Mouse (Mus musculus): Measurements from ENCODE around the gene Pithd1. TPM values are rescaled to one million over a fixed set of nuclear protein-coding genes. Genes with fewer than 3 reads are reported as not detected.
A peak's percentile ranks its signal among the peaks of the same experiment; 100 is the strongest.
"Not testable (repeated sequence)": the region's sequence is repeated elsewhere in the genome, so short reads cannot be mapped to it uniquely, and the experiment has no call there.

Gene Pithd1
- polyA plus RNA-seq, 1 experiment from 2014 or later = 57.0 TPM

- Histone ChIP-seq H3K9ac (no peak overlapping the region), H3K36me3 (peaks cover 57% of the 10 kb centered on the region), H3K27ac (no peak overlapping the region), H3K4me2 (replicated peaks) (no peak overlapping the region), H3K4me3 (no peak overlapping the region), H3K9me3 (0 out of 2 replicates have a peak, but pooled peaks cover 3% of the 10 kb centered on the region), H3K27me3 (no peaks in the 10 kb centered on the region), H3K4me1 (peaks cover 2% of the 10 kb centered on the region; the same call in 1 of the 2 replicates)
- 87% methylated on average over 3 of the region's 3 CpGs for WGBS
- ATAC-seq (ENCODE audit: low FRiP score, low read depth) = no peak
Measured at GRCm38 (mm10) chr4:135953179-135953578, 33.9 kb downstream of the Pithd1 start.

DNA sequence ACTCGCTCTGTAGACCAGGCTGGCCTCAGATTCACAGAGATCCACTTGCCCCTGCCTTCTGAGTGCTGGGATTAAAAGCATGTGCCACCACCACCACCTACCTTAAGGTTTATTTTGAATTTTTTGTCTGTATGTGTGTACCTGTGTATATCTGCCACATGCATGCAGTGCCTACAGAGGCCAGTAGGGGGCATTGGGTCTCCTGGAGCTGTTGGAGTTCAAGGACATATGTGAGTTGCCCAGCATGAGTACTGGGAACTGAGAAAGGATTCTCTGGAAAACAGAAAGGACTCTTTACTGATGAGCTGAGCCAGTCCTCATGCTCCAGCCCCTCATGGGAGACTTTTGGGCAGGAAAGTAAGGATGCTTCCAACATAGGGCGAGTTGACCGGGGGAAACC, 35.6 kb downstream of the Pithd1 start:
- H3K9ac ChIP-seq = no peak overlapping the region
- H3K4me3 ChIP-seq = no peak overlapping the region
- 94% methylated on average over 3 of the region's 3 CpGs for WGBS
- no peak overlapping the region for H3K4me2 ChIP-seq (replicated peaks)
- H3K27me3 ChIP-seq = no peaks in the 10 kb centered on the region
- no peak for ATAC-seq (ENCODE audit: low FRiP score, low read depth)
- H3K4me1 ChIP-seq = peaks cover 14% of the 10 kb centered on the region; the same call in 1 of the 2 replicates
- no peak overlapping the region for H3K27ac ChIP-seq
- peaks cover 45% of the 10 kb centered on the region for H3K36me3 ChIP-seq
- 0 out of 2 replicates have a peak, but pooled peaks cover 3% of the 10 kb centered on the region for H3K9me3 ChIP-seq

DNA sequence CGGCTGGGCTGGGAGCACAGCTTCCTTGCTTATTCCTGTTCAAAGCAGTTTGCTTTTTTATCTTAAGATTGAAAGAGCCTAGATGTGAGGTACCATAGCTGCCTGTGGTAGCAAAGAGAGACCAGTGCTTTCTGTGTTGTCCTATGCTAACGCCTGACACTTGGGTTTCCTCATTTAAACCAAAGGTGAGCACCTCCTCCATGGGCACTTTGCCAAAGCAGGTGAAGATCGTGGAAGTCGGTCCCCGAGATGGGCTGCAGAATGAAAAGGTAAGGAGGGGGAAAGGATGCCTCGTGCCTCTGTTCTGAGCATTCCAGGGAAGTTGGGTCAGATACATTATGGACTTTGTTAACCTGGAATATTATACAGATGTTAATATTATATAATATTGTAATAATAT, 36.7 kb downstream of the Pithd1 start:
- H3K36me3 ChIP-seq = peaks cover 36% of the 10 kb centered on the region
- WGBS = 88% methylated on average over 6 of the region's 6 CpGs
- no peak for ATAC-seq (ENCODE audit: low FRiP score, low read depth)
- peaks cover 18% of the 10 kb centered on the region; the same call in 1 of the 2 replicates for H3K4me1 ChIP-seq
- H3K9ac ChIP-seq = no peak overlapping the region
- H3K27ac ChIP-seq = no peak overlapping the region
- H3K9me3 ChIP-seq = 0 out of 2 replicates have a peak, but pooled peaks cover 3% of the 10 kb centered on the region
- no peak overlapping the region for H3K4me2 ChIP-seq (replicated peaks)
- no peak overlapping the region for H3K4me3 ChIP-seq
- no peaks in the 10 kb centered on the region for H3K27me3 ChIP-seq

GRCm38 (mm10) chr4:135949911-135950310, 37.2 kb downstream of the Pithd1 start:
- Histone ChIP-seq H3K4me3 (no peak overlapping the region), H3K27me3 (no peaks in the 10 kb centered on the region), H3K4me1 (peaks cover 18% of the 10 kb centered on the region; the same call in 1 of the 2 replicates), H3K27ac (no peak overlapping the region), H3K9me3 (0 out of 2 replicates have a peak, but pooled peaks cover 3% of the 10 kb centered on the region), H3K36me3 (peaks cover 31% of the 10 kb centered on the region), H3K9ac (no peak overlapping the region), H3K4me2 (replicated peaks) (no peak overlapping the region)
- ATAC-seq (ENCODE audit: low FRiP score, low read depth) = no peak
- 68% methylated on average over 6 of the region's 6 CpGs for WGBS

GRCm38 (mm10) chr4:135949475-135949874, 37.6 kb downstream of the Pithd1 start:
- Histone ChIP-seq H3K4me3 (no peak overlapping the region), H3K4me1 (peaks cover 18% of the 10 kb centered on the region; the same call in 1 of the 2 replicates), H3K9ac (no peak overlapping the region), H3K4me2 (replicated peaks) (no peak overlapping the region), H3K9me3 (0 out of 2 replicates have a peak, but pooled peaks cover 3% of the 10 kb centered on the region), H3K27me3 (no peaks in the 10 kb centered on the region), H3K36me3 (peaks cover 28% of the 10 kb centered on the region), H3K27ac (no peak overlapping the region)
- no peak for ATAC-seq (ENCODE audit: low FRiP score, low read depth)
- WGBS = 86% methylated on average over 10 of the region's 10 CpGs

- H3K4me1 ChIP-seq = peaks cover 18% of the 10 kb centered on the region; the same call in 1 of the 2 replicates
- no peak overlapping the region for H3K27ac ChIP-seq
- no peaks in the 10 kb centered on the region for H3K27me3 ChIP-seq
- WGBS = 94% methylated on average over 8 of the region's 8 CpGs
- H3K9me3 ChIP-seq = 0 out of 2 replicates have a peak, but pooled peaks cover 3% of the 10 kb centered on the region
- no peak overlapping the region for H3K9ac ChIP-seq
- peaks cover 22% of the 10 kb centered on the region for H3K36me3 ChIP-seq
- no peak for ATAC-seq (ENCODE audit: low FRiP score, low read depth)
- H3K4me3 ChIP-seq = 0 out of 2 replicates have a peak overlapping the region, but pooled peaks have one; percentile 7
- H3K4me2 ChIP-seq (replicated peaks) = peak overlapping the region; percentile 7; the same call in 1 of the 2 replicates
Measured at GRCm38 (mm10) chr4:135948142-135948541, 38.9 kb downstream of the Pithd1 start.

- Histone ChIP-seq H3K9me3 (0 out of 2 replicates have a peak, but pooled peaks cover 3% of the 10 kb centered on the region), H3K27ac (peak overlapping the region; percentile 22; the same call in 1 of the 2 replicates), H3K27me3 (no peaks in the 10 kb centered on the region), H3K4me2 (replicated peaks) (peak overlapping the region; percentile 87), H3K36me3 (peaks cover 13% of the 10 kb centered on the region), H3K4me1 (peaks cover 18% of the 10 kb centered on the region; the same call in 1 of the 2 replicates), H3K9ac (peak overlapping the region; percentile 91), H3K4me3 (peak overlapping the region; percentile 91)
- peak; percentile 29; the same call in 1 of the 2 replicates for ATAC-seq (ENCODE audit: low FRiP score, low read depth)
- 2% methylated on average over 28 of the region's 28 CpGs for WGBS
Measured at GRCm38 (mm10) chr4:135946659-135947301, 40.3 kb downstream of the Pithd1 start.

GRCm38 (mm10) chr4:135946278-135946658, 40.8 kb downstream of the Pithd1 start, which contains the start of gene Hmgcl:
Hmgcl (plus strand) TSS chr4:135946448.
- H3K9me3 ChIP-seq = no peaks in the 10 kb centered on the region
- peak within 1 kb of the TSS; percentile 91 for H3K9ac ChIP-seq
- WGBS = under 1% methylated on average over 23 of the region's 23 CpGs
- H3K36me3 ChIP-seq = peaks cover 13% of the 10 kb centered on the region
- H3K27ac ChIP-seq = peak within 1 kb of the TSS; percentile 22; the same call in 1 of the 2 replicates
- H3K4me3 ChIP-seq = peak within 1 kb of the TSS; percentile 91
- H3K4me1 ChIP-seq = peaks cover 18% of the 10 kb centered on the region; the same call in 1 of the 2 replicates
- peak within 1 kb of the TSS; percentile 87 for H3K4me2 ChIP-seq (replicated peaks)
- peak; percentile 94 for ATAC-seq (ENCODE audit: low FRiP score, low read depth)
- no peaks in the 10 kb centered on the region for H3K27me3 ChIP-seq

DNA sequence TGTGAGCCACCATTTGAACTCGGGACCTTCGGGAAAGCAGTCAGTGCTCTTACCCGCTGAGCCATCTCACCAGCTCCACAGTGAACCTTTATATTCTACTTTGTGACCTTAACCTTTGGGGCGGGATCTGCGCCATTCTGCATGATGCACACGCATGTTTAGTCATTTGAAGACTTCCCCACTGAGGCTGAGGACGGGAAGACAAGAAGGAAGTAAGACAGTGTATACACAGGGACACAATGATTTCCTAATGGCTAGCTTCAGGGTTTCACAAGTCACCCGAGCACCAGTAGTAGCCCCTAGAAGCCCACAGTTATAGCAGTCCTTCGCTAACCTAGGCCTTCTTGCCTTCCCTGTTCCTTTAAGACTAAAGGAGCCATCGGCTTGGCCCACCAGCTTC, 41.4 kb downstream of the Pithd1 start:
- Histone ChIP-seq H3K27ac (no peak overlapping the region), H3K9me3 (no peaks in the 10 kb centered on the region), H3K4me3 (peak overlapping the region; percentile 91), H3K36me3 (peaks cover 13% of the 10 kb centered on the region), H3K9ac (peak overlapping the region; percentile 91; the same call in 1 of the 2 replicates), H3K27me3 (no peaks in the 10 kb centered on the region), H3K4me1 (peaks cover 18% of the 10 kb centered on the region; the same call in 1 of the 2 replicates), H3K4me2 (replicated peaks) (peak overlapping the region; percentile 87)
- WGBS = 74% methylated on average over 10 of the region's 10 CpGs
- 0 out of 2 replicates have a peak, but pooled peaks have one; percentile 3 for ATAC-seq (ENCODE audit: low FRiP score, low read depth)

- Histone ChIP-seq H3K4me3 (no peak overlapping the region), H3K36me3 (peaks cover 31% of the 10 kb centered on the region), H3K4me1 (peaks cover 18% of the 10 kb centered on the region; the same call in 1 of the 2 replicates), H3K27ac (no peak overlapping the region), H3K27me3 (no peaks in the 10 kb centered on the region), H3K4me2 (replicated peaks) (no peak overlapping the region), H3K9me3 (no peaks in the 10 kb centered on the region), H3K9ac (0 out of 2 replicates have a peak overlapping the region, but pooled peaks have one; percentile 13)
- no peak for ATAC-seq (ENCODE audit: low FRiP score, low read depth)
- WGBS = 53% methylated on average over 4 of the region's 4 CpGs
Measured at GRCm38 (mm10) chr4:135943389-135943788, 43.7 kb downstream of the Pithd1 start.

DNA sequence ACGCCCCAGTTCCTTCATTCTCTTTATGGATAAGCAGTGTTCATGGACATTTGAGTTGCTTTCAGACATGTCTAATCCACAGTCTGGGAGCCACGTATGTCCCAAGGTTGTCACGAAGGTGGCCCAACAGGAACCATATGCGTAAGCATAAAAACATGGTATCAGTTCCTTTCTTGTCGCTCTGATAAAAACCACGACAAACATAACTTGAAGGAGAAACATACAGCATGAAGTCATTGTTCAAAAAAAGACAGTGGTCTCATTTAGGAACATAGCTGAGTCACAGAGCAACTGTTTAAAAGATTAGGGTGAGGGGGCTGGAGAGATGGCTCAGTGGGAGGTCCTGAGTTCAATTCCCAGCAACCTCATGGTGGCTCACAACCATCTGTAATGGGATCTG, 44.9 kb downstream of the Pithd1 start:
- no peak for ATAC-seq (ENCODE audit: low FRiP score, low read depth)

GRCm38 (mm10) chr4:135941026-135941425, 46.0 kb downstream of the Pithd1 start:
- H3K9me3 ChIP-seq; H3K4me2 ChIP-seq (replicated peaks); H3K9ac ChIP-seq; ATAC-seq (ENCODE audit: low FRiP score, low read depth); H3K4me1 ChIP-seq; H3K4me3 ChIP-seq; H3K27me3 ChIP-seq; H3K27ac ChIP-seq: not testable (repeated sequence)
- WGBS = 88% methylated on average over 8 of the region's 8 CpGs
- peaks cover 41% of the 10 kb centered on the region for H3K36me3 ChIP-seq

More for the DNA sequence above, 44.9 kb downstream of the Pithd1 start:
- Histone ChIP-seq H3K4me1 (peaks cover 8% of the 10 kb centered on the region; the same call in 1 of the 2 replicates), H3K9me3 (no peaks in the 10 kb centered on the region), H3K27me3 (no peaks in the 10 kb centered on the region), H3K27ac (no peak overlapping the region), H3K9ac (no peak overlapping the region), H3K4me2 (replicated peaks) (no peak overlapping the region), H3K4me3 (no peak overlapping the region), H3K36me3 (peaks cover 38% of the 10 kb centered on the region)
- 94% methylated on average over 6 of the region's 6 CpGs for WGBS
